Mouse (Mus musculus) heart, postnatal 0 days (tissue): ENCODE results near the gene Prune1. TPM values are rescaled to one million over a fixed set of nuclear protein-coding genes. Genes with fewer than 3 reads are reported as not detected.

ENCODE experiments used
- ATAC-seq: fragments of 200-750 bp; cut with Nextera tagmentation; 2 replicates; pipeline ENCODE4 v1.8.0; 2017; ENCODE audit warnings: low read depth, moderate number of reproducible peaks, moderate library complexity; ENCODE audit not compliant: insufficient read depth
- DNase-seq: peaks from one replicate; pipeline ENCODE4 v3.0.0-alpha.2; 2016; ENCODE audit warnings: low spot score
- H3K27ac ChIP-seq: fragments of 300-500 bp; sonication (generic); 2 replicates; pipeline ENCODE4 v1.5.1; 2014; ENCODE audit warnings: low read depth, mild to moderate bottlenecking
- H3K27me3 ChIP-seq: fragments of 300-500 bp; sonication (generic); 2 replicates; pipeline ENCODE4 v1.6.1; 2014; ENCODE audit warnings: low read length, mixed read lengths; ENCODE audit not compliant: control insufficient read depth, insufficient read depth
- H3K36me3 ChIP-seq: fragments of 300-500 bp; sonication (generic); replicated peaks from 2 replicates; pipeline ENCODE4 v1.6.1; 2014; ENCODE audit warnings: low read length, mixed read lengths; ENCODE audit not compliant: control insufficient read depth, insufficient read depth
- H3K4me1 ChIP-seq: fragments of 300-500 bp; sonication (generic); 2 replicates; pipeline ENCODE4 v1.6.1; 2014; ENCODE audit warnings: antibody characterized with exemption; ENCODE audit not compliant: control insufficient read depth, insufficient read depth
- H3K4me2 ChIP-seq: fragments of 300-500 bp; sonication (generic); 2 replicates; pipeline ENCODE4 v1.6.1; 2014; ENCODE audit warnings: low read depth, mild to moderate bottlenecking, low read length, moderate library complexity
- H3K4me3 ChIP-seq: fragments of 300-500 bp; sonication (generic); 2 replicates; pipeline ENCODE4 v1.5.1; 2014; ENCODE audit warnings: low read depth, low read length
- H3K9ac ChIP-seq: fragments of 300-500 bp; sonication (generic); replicated peaks from 2 replicates; pipeline ENCODE4 v1.6.1; 2014; ENCODE audit warnings: low read depth, low read length, mixed read lengths
- H3K9me3 ChIP-seq: fragments of 300-500 bp; sonication (generic); replicated peaks from 2 replicates; pipeline ENCODE4 v1.6.1; 2016; ENCODE audit warnings: low read length; ENCODE audit not compliant: control insufficient read depth
- CTCF ChIP-seq: IDR thresholded peaks from 2 replicates; pipeline ENCODE4 v1.5.1; 2016; ENCODE audit warnings: antibody characterized with exemption, control low read depth, low read depth
- EP300 ChIP-seq: IDR thresholded peaks from 2 replicates; pipeline ENCODE4 v1.6.1; 2016; ENCODE audit warnings: antibody characterized with exemption, low read depth
- WGBS: fragments of 180-500 bp; shearing (Covaris S2); extraction: QIAGEN DNeasy Blood & Tissue Kit; methylation state at CpG from one replicate; pipeline ENCODE4 v1.1.7; 2014; 5-methylcytosine and 5-hydroxymethylcytosine counted together
- polyA plus RNA-seq: library from polyadenylated mRNA; unstranded; fragments of >200 nt; fragmentation: Nextera tagmentation; extraction: Ambion mirVana; gene quantifications from 2 replicates; pipeline ENCODE4 v1.2.1, GENCODE M21; 2015
- total RNA-seq: library from RNA; depleted of rRNA; stranded (reverse); fragments of >200 nt; gene quantifications from 2 replicates; pipeline ENCODE4 v1.2.3, GENCODE M21; 2014; ENCODE audit warnings: low replicate concordance

The Prune1 gene
- total and polyA plus RNA-seq, 2 experiments from 2014 or later: 23.0 to 28.6 TPM

DNA sequence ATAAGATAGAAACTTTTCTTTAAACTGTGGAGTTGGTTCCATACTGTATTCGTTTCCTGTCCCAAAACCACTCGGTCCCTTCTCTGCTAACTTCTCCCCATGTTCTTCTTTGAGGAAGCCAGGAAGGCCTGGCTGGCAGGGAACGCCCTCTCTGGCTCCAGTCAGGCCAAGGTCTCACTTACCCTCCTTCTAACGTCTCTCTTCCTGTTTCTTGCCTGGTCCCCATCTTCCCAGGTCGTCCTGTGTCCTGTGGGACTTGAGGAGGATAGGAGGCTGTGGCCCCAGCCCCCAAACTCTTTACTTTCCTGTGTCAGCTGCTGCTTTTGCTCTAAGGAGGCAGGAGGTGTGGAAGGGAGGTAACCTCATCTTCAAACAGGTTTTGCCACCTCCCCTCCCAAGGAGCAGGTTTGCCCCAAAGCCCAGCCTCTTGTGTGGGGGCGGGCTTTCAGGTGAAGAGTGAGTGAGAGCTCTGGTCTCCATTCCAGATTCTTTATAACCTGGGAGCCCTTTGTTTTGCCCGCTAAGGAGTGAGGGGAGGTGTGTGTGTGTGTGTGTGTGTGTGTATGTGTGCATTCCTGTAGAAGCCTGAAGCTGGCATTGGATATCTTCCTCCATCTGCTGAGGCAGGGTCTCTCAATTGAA lies 31.0 kb downstream of the Prune1 start, which contains the start of gene Bnipl:
TSS of gene Bnipl (minus strand) at position 411 of the 642 bp plus-strand sequence.
- no peak within 1 kb of the TSS for H3K9ac ChIP-seq
- WGBS: 55% methylated on average over 7 of the region's 7 CpGs
- H3K4me2 ChIP-seq: no peak within 1 kb of the TSS
- no peak for DNase-seq
- no peaks in the 10 kb centered on the region for H3K9me3 ChIP-seq
- no peak within 1 kb of the TSS for H3K27ac ChIP-seq
- ATAC-seq: no peak
- peaks cover 21% of the 10 kb centered on the region for H3K36me3 ChIP-seq
- H3K4me1 ChIP-seq: no peaks in the 10 kb centered on the region
- no peaks in the 10 kb centered on the region for H3K27me3 ChIP-seq
- TF ChIP-seq CTCF: no peak
- no peak for TF ChIP-seq EP300
- H3K4me3 ChIP-seq: no peak within 1 kb of the TSS

- 81% methylated on average over 5 of the region's 5 CpGs for WGBS
- DNase-seq (no peak), ATAC-seq (no peak)
- no peak overlapping the region for H3K27ac ChIP-seq
- H3K9ac ChIP-seq: no peak overlapping the region
- H3K9me3 ChIP-seq: no peaks in the 10 kb centered on the region
- no peaks in the 10 kb centered on the region for H3K4me1 ChIP-seq
- H3K36me3 ChIP-seq: peaks cover 15% of the 10 kb centered on the region
- H3K4me2 ChIP-seq: no peak overlapping the region
- TF ChIP-seq CTCF: no peak
- no peak for TF ChIP-seq EP300
- no peak overlapping the region for H3K4me3 ChIP-seq
- no peaks in the 10 kb centered on the region for H3K27me3 ChIP-seq
Measured at GRCm38 (mm10) chr3:95250361-95250760, 31.5 kb downstream of the Prune1 start.

- H3K27ac ChIP-seq: no peak overlapping the region
- no peaks in the 10 kb centered on the region for H3K27me3 ChIP-seq
- ATAC-seq: no peak
- no peak overlapping the region for H3K9ac ChIP-seq
- peaks cover under 1% of the 10 kb centered on the region; the same call in 1 of the 2 replicates for H3K36me3 ChIP-seq
- H3K4me2 ChIP-seq: no peak overlapping the region
- 45% methylated on average over 1 of the region's 1 CpGs for WGBS
- TF ChIP-seq CTCF: no peak
- no peak for TF ChIP-seq EP300
- no peaks in the 10 kb centered on the region for H3K9me3 ChIP-seq
- no peak for DNase-seq
- no peaks in the 10 kb centered on the region for H3K4me1 ChIP-seq
- no peak overlapping the region for H3K4me3 ChIP-seq
Measured at GRCm38 (mm10) chr3:95247660-95248336, 34.1 kb downstream of the Prune1 start.

DNA sequence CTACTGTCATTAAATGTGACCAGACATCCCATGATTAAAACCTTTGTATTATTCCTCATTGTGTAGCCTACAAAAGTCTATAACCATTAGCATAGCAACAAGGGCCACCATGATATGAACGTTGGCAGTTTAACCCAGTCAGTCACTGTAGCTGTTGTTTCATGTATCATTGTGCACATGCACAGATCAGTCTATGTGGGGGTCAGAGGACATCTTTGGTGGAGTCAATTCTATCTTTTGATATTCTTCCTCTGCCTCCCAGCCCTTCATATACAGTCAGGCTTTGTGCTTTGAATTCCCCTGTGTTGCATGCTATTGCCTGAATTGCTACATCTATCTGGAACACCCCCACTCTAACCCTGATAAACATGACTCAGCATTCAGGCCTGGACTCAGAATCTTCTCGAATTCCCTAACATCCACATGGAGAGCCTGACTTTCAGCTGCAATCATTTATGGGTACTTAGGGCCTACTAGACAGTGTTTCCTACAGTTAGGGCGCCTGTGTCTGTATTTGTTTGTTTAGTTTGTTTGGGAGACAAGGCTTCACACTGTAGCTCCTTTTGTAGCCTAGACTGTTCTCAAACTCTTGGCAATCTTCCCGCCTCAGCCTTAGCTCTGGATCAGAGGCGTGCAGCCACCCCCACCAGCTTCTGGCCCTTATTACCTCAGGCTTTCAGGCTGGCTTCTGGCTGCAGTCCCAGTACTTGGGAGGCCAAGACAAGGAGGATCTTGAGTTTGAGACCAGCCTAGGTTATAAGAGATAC lies 35.2 kb downstream of the Prune1 start:
- ATAC-seq (no peak), DNase-seq (no peak)
- no peaks in the 10 kb centered on the region for H3K4me1 ChIP-seq
- no peaks in the 10 kb centered on the region; the same call in 1 of the 2 replicates for H3K36me3 ChIP-seq
- 65% methylated on average over 5 of the region's 5 CpGs for WGBS
- no peaks in the 10 kb centered on the region for H3K9me3 ChIP-seq
- TF ChIP-seq EP300: no peak
- TF ChIP-seq CTCF: no peak
- no peaks in the 10 kb centered on the region for H3K27me3 ChIP-seq
- no peak overlapping the region for H3K4me2 ChIP-seq
- H3K4me3 ChIP-seq: no peak overlapping the region
- H3K27ac ChIP-seq: no peak overlapping the region
- no peak overlapping the region for H3K9ac ChIP-seq

GRCm38 (mm10) chr3:95243086-95243485 lies 38.8 kb downstream of the Prune1 start:
- Histone ChIP-seq H3K9me3 (no peaks in the 10 kb centered on the region), H3K9ac (no peak overlapping the region), H3K27me3 (no peaks in the 10 kb centered on the region), H3K4me2 (no peak overlapping the region), H3K36me3 (no peaks in the 10 kb centered on the region), H3K4me1 (0 out of 2 replicates have a peak, but pooled peaks cover under 1% of the 10 kb centered on the region), H3K27ac (no peak overlapping the region), H3K4me3 (no peak overlapping the region)
- DNase-seq (no peak), ATAC-seq (no peak)
- TF ChIP-seq CTCF (no peak), EP300 (no peak)
- 63% methylated on average over 2 of the region's 2 CpGs for whole genome bisulfite sequencing
